ENCODE assay signal across 7 mouse cellular contexts in genomic region chr10:96080440-96081381, GRCm38 (mm10). TPM values are rescaled to one million over a fixed set of nuclear protein-coding genes. Genes with fewer than 3 reads are reported as not detected.
DNase-seq lines count a peak whose midpoint lies in the region; ATAC-seq lines count a peak whose summit lies in the region.

No protein-coding gene starts in this region.

- WGBS in midbrain, embryonic 14.5 days: 67% methylated on average over 21 of the region's 21 CpGs
- 68% methylated on average over 21 of the region's 21 CpGs for WGBS in midbrain, embryonic 15.5 days

- H3K9ac ChIP-seq in midbrain, embryonic 14.5 days (replicated peaks; ENCODE audit: low read length): no peak overlapping the region
- H3K9ac ChIP-seq in midbrain, embryonic 15.5 days: no peak overlapping the region

- no peak overlapping the region for H3K27ac ChIP-seq in midbrain, embryonic 14.5 days (replicated peaks; ENCODE audit: low read depth, low read length)
- no peak overlapping the region for H3K27ac ChIP-seq in midbrain, embryonic 15.5 days

- no peak overlapping the region for H3K4me3 ChIP-seq in midbrain, embryonic 14.5 days (replicated peaks; ENCODE audit: low read depth, low read length)
- no peak overlapping the region for H3K4me3 ChIP-seq in midbrain, embryonic 15.5 days

- no peaks in the 10 kb centered on the region for H3K36me3 ChIP-seq in midbrain, embryonic 14.5 days (ENCODE audit: control insufficient read depth, insufficient read depth, low read length)
- no peaks in the 10 kb centered on the region for H3K36me3 ChIP-seq in midbrain, embryonic 15.5 days (replicated peaks)

- peak; percentile 30 for DNase-seq in midbrain, embryonic 14.5 days
- DNase-seq in adrenal gland, postnatal 36 days: peak; percentile 4 to 32
- DNase-seq in heart, adult 8-10 months (ENCODE audit: low spot score): peak; percentile 16
- peak; percentile 38 for DNase-seq in lung, postnatal 14 days
- no peak for DNase-seq in gastrocnemius, postnatal 25 days

- no peak for ATAC-seq in midbrain, embryonic 14.5 days (ENCODE audit: low FRiP score, low TSS enrichment)
- no peak for ATAC-seq in midbrain, embryonic 15.5 days (replicated peaks)
- ATAC-seq in monocyte, adult 5-6 weeks (replicated peaks; ENCODE audit: insufficient number of reproducible peaks, low FRiP score, low TSS enrichment, poor library complexity, severe bottlenecking): no peak

- no peaks in the 10 kb centered on the region; the same call in 1 of the 2 replicates for H3K4me1 ChIP-seq in midbrain, embryonic 14.5 days (ENCODE audit: control insufficient read depth, insufficient read depth, low read length)
- peaks cover 7% of the 10 kb centered on the region; the same call in 1 of the 2 replicates for H3K4me1 ChIP-seq in midbrain, embryonic 15.5 days

- H3K9me3 ChIP-seq in midbrain, embryonic 14.5 days (ENCODE audit: control insufficient read depth, low read length): no peaks in the 10 kb centered on the region
- no peaks in the 10 kb centered on the region for H3K9me3 ChIP-seq in midbrain, embryonic 15.5 days

- H3K4me2 ChIP-seq in midbrain, embryonic 14.5 days (ENCODE audit: low read length): no peak overlapping the region
- H3K4me2 ChIP-seq in midbrain, embryonic 15.5 days: no peak overlapping the region

- no peaks in the 10 kb centered on the region for H3K27me3 ChIP-seq in midbrain, embryonic 14.5 days (ENCODE audit: control insufficient read depth, insufficient read depth, low read length)
- no peaks in the 10 kb centered on the region for H3K27me3 ChIP-seq in midbrain, embryonic 15.5 days (replicated peaks)

RNA-seq across cellular contexts. Expression of gene Gm5426, which starts 55.7 kb away (rescaled TPM):
- not detected in 2 replicates for polyA plus RNA-seq in midbrain, embryonic 14.5 days (2014; fragmentation: Nextera tagmentation; extraction: Ambion mirVana)
- not detected in 2 replicates for polyA plus RNA-seq in midbrain, embryonic 15.5 days (2015; fragmentation: Nextera tagmentation; extraction: Ambion mirVana)
- not detected for total RNA-seq in adrenal gland, postnatal 36 days (2021)
- not detected for total RNA-seq in heart, adult 8-10 months (2022)
- total RNA-seq in monocyte, adult 5-6 weeks (2017): not detected in 3 replicates
- not detected for total RNA-seq in gastrocnemius, postnatal 25 days (2021)
